8 mouse cellular contexts compared by ENCODE assay signal in genomic region chr8:125285966-125286681, GRCm38 (mm10).
DNase-seq lines count a peak whose midpoint lies in the region; ATAC-seq lines count a peak whose summit lies in the region.

No protein-coding gene starts in this region.

- H3K27me3 ChIP-seq in embryonic facial prominence, embryonic 13.5 days: no peaks in the 10 kb centered on the region
- no peaks in the 10 kb centered on the region for H3K27me3 ChIP-seq in heart, embryonic 16.5 days (ENCODE audit: control insufficient read depth, insufficient read depth, low read length)
- no peaks in the 10 kb centered on the region for H3K27me3 ChIP-seq in liver, embryonic 12.5 days (replicated peaks)
- peaks cover 3% of the 10 kb centered on the region; the same call in 1 of the 2 replicates for H3K27me3 ChIP-seq in midbrain, embryonic 11.5 days (ENCODE audit: control insufficient read depth, insufficient read depth, low read length)

- no peaks in the 10 kb centered on the region for H3K36me3 ChIP-seq in embryonic facial prominence, embryonic 13.5 days
- no peaks in the 10 kb centered on the region for H3K36me3 ChIP-seq in heart, embryonic 16.5 days (ENCODE audit: control insufficient read depth, insufficient read depth)
- no peaks in the 10 kb centered on the region for H3K36me3 ChIP-seq in liver, embryonic 12.5 days
- no peaks in the 10 kb centered on the region for H3K36me3 ChIP-seq in midbrain, embryonic 11.5 days (ENCODE audit: control insufficient read depth, insufficient read depth, low read length)

- H3K4me1 ChIP-seq in embryonic facial prominence, embryonic 13.5 days: peaks cover 53% of the 10 kb centered on the region
- peaks cover 45% of the 10 kb centered on the region for H3K4me1 ChIP-seq in heart, embryonic 16.5 days (ENCODE audit: control insufficient read depth, insufficient read depth, low read length)
- peaks cover 5% of the 10 kb centered on the region for H3K4me1 ChIP-seq in liver, embryonic 12.5 days
- peaks cover 17% of the 10 kb centered on the region; the same call in 1 of the 2 replicates for H3K4me1 ChIP-seq in midbrain, embryonic 11.5 days (ENCODE audit: control insufficient read depth, insufficient read depth, low read length)

- WGBS in embryonic facial prominence, embryonic 13.5 days: 53% methylated on average over 12 of the region's 12 CpGs
- 38% methylated on average over 12 of the region's 12 CpGs for WGBS in heart, embryonic 16.5 days
- WGBS in liver, embryonic 12.5 days (ENCODE audit: insufficient replicate concordance): 43% methylated on average over 12 of the region's 12 CpGs
- 83% methylated on average over 12 of the region's 12 CpGs for WGBS in midbrain, embryonic 11.5 days

- no peak for ATAC-seq in embryonic facial prominence, embryonic 13.5 days (ENCODE audit: insufficient number of reproducible peaks, insufficient read depth, low FRiP score, low TSS enrichment, low read depth)
- ATAC-seq in heart, embryonic 16.5 days (replicated peaks; ENCODE audit: extremely low read depth, insufficient read depth, low FRiP score): peak; percentile 62
- no peak for ATAC-seq in liver, embryonic 12.5 days
- ATAC-seq in midbrain, embryonic 11.5 days (ENCODE audit: low FRiP score): no peak

- H3K27ac ChIP-seq in embryonic facial prominence, embryonic 13.5 days: peak overlapping the region; percentile 48; the same call in 1 of the 2 replicates
- H3K27ac ChIP-seq in heart, embryonic 16.5 days (ENCODE audit: low read length): peak overlapping the region; percentile 83
- no peak overlapping the region for H3K27ac ChIP-seq in liver, embryonic 12.5 days
- no peak overlapping the region for H3K27ac ChIP-seq in midbrain, embryonic 11.5 days (ENCODE audit: low read depth, low read length)

- H3K4me2 ChIP-seq in embryonic facial prominence, embryonic 13.5 days: no peak overlapping the region
- H3K4me2 ChIP-seq in heart, embryonic 16.5 days (ENCODE audit: low read depth, low read length): peak overlapping the region; percentile 33; the same call in 1 of the 2 replicates
- peak overlapping the region; percentile 21; the same call in 1 of the 2 replicates for H3K4me2 ChIP-seq in liver, embryonic 12.5 days
- H3K4me2 ChIP-seq in midbrain, embryonic 11.5 days: no peak overlapping the region

- no peaks in the 10 kb centered on the region for H3K9me3 ChIP-seq in embryonic facial prominence, embryonic 13.5 days
- no peaks in the 10 kb centered on the region for H3K9me3 ChIP-seq in heart, embryonic 16.5 days (replicated peaks; ENCODE audit: control insufficient read depth, low read length)
- H3K9me3 ChIP-seq in liver, embryonic 12.5 days (replicated peaks): no peaks in the 10 kb centered on the region
- no peaks in the 10 kb centered on the region for H3K9me3 ChIP-seq in midbrain, embryonic 11.5 days (ENCODE audit: control insufficient read depth, low read length)

- H3K4me3 ChIP-seq in embryonic facial prominence, embryonic 13.5 days: no peak overlapping the region
- no peak overlapping the region; the same call in 1 of the 2 replicates for H3K4me3 ChIP-seq in heart, embryonic 16.5 days (ENCODE audit: low read length)
- no peak overlapping the region for H3K4me3 ChIP-seq in liver, embryonic 12.5 days
- H3K4me3 ChIP-seq in midbrain, embryonic 11.5 days (ENCODE audit: low read depth, low read length): no peak overlapping the region

- H3K9ac ChIP-seq in embryonic facial prominence, embryonic 13.5 days: no peak overlapping the region
- peak overlapping the region; percentile 58 for H3K9ac ChIP-seq in heart, embryonic 16.5 days (ENCODE audit: low read length)
- H3K9ac ChIP-seq in liver, embryonic 12.5 days: no peak overlapping the region
- no peak overlapping the region for H3K9ac ChIP-seq in midbrain, embryonic 11.5 days (ENCODE audit: low read length)

- peak; percentile 7 to 17 for DNase-seq in right cerebral cortex, adult 2 months (ENCODE audit: low spot score in 2 of 2)
- DNase-seq in right cerebral cortex, postnatal 14 days: no peak
- peak; percentile 52 for DNase-seq in testis, postnatal 14 days (ENCODE audit: low spot score)
- no peak for DNase-seq in midbrain, embryonic 11.5 days (ENCODE audit: low spot score, missing footprints)
- DNase-seq in layer of hippocampus, postnatal 10 days (ENCODE audit: low spot score in 2 of 2): no peak

Comparison
In these comparisons a context has a peak if more than half of its experiments do, and no peak if none do; other contexts are left out.
1. DNase-seq: peak in right cerebral cortex, adult 2 months (2 of 2) and testis, postnatal 14 days (single experiment); none in right cerebral cortex, postnatal 14 days (single experiment), midbrain, embryonic 11.5 days (single experiment) and layer of hippocampus, postnatal 10 days (0 of 2).
2. H3K27ac ChIP-seq: peak in embryonic facial prominence, embryonic 13.5 days (single experiment) and heart, embryonic 16.5 days (single experiment); none in liver, embryonic 12.5 days (single experiment) and midbrain, embryonic 11.5 days (single experiment).
3. H3K4me2 ChIP-seq: peak in heart, embryonic 16.5 days (single experiment) and liver, embryonic 12.5 days (single experiment); none in embryonic facial prominence, embryonic 13.5 days (single experiment) and midbrain, embryonic 11.5 days (single experiment).